Mouse (Mus musculus) midbrain, postnatal 0 days (tissue): ENCODE measurements around the gene Gtpbp4. TPM values are rescaled to one million over a fixed set of nuclear protein-coding genes. Genes with fewer than 3 reads are reported as not detected.
"Not testable (repeated sequence)": the region's sequence is repeated elsewhere in the genome, so short reads cannot be mapped to it uniquely, and the experiment has no call there.

Source experiments
- ATAC-seq: fragments of 200-750 bp; cut with Nextera tagmentation; 2 replicates; pipeline ENCODE4 v1.8.0; 2017; ENCODE audit warnings: moderate number of reproducible peaks, mild to moderate bottlenecking, moderate TSS enrichment, moderate library complexity; ENCODE audit not compliant: low FRiP score
- DNase-seq: peaks from one replicate; pipeline ENCODE4 v3.0.0-alpha.2; 2015; ENCODE audit warnings: low spot score
- H3K27ac ChIP-seq: fragments of 300-500 bp; sonication (generic); 2 replicates; pipeline ENCODE4 v1.5.1; 2014; ENCODE audit warnings: low read depth, mild to moderate bottlenecking, low read length, mixed read lengths
- H3K27me3 ChIP-seq: fragments of 300-500 bp; sonication (generic); 2 replicates; pipeline ENCODE4 v1.6.1; 2014; ENCODE audit warnings: low read length, control low read depth, mixed read lengths; ENCODE audit not compliant: insufficient read depth
- H3K36me3 ChIP-seq: fragments of 300-500 bp; sonication (generic); 2 replicates; pipeline ENCODE4 v1.6.1; 2014; ENCODE audit warnings: low read length, control low read depth, mixed read lengths; ENCODE audit not compliant: insufficient read depth
- H3K4me1 ChIP-seq: fragments of 300-500 bp; sonication (generic); 2 replicates; pipeline ENCODE4 v1.6.1; 2014; ENCODE audit warnings: mild to moderate bottlenecking, control low read depth, antibody characterized with exemption, low read length, mixed read lengths; ENCODE audit not compliant: insufficient read depth
- H3K4me2 ChIP-seq: fragments of 300-500 bp; sonication (generic); 2 replicates; pipeline ENCODE4 v1.6.1; 2014; ENCODE audit warnings: low read depth, mild to moderate bottlenecking, low read length, mixed read lengths; ENCODE audit not compliant: poor library complexity, severe bottlenecking
- H3K4me3 ChIP-seq: fragments of 300-500 bp; sonication (generic); 2 replicates; pipeline ENCODE4 v1.5.1; 2014; ENCODE audit warnings: low read depth, mild to moderate bottlenecking, low read length, moderate library complexity
- H3K9ac ChIP-seq: fragments of 300-500 bp; sonication (generic); replicated peaks from 2 replicates; pipeline ENCODE4 v1.6.1; 2014; ENCODE audit warnings: mild to moderate bottlenecking, low read length, moderate library complexity, mixed read lengths; ENCODE audit not compliant: poor library complexity, severe bottlenecking
- H3K9me3 ChIP-seq: fragments of 300-500 bp; sonication (generic); 2 replicates; pipeline ENCODE4 v1.6.1; 2016; ENCODE audit warnings: low read length, control low read depth
- WGBS: fragments of 180-500 bp; shearing (Covaris S2); extraction: QIAGEN DNeasy Blood & Tissue Kit; methylation state at CpG from one replicate; pipeline ENCODE4 v1.1.7; 2014; 5-methylcytosine and 5-hydroxymethylcytosine counted together
- polyA plus RNA-seq: library from polyadenylated mRNA; unstranded; fragments of >200 nt; fragmentation: Nextera tagmentation; extraction: Ambion mirVana; gene quantifications from 2 replicates; pipeline ENCODE4 v1.2.1, GENCODE M21; 2015
- total RNA-seq: library from RNA; depleted of rRNA; stranded (reverse); fragments of >200 nt; gene quantifications from 2 replicates; pipeline ENCODE4 v1.2.3, GENCODE M21; 2014

Gene Gtpbp4
- total and polyA plus RNA-seq, 2 experiments from 2014 or later, result 12.1 to 48.7 TPM

- 92% methylated on average over 5 of the region's 6 CpGs for WGBS
- DNase-seq, H3K27ac ChIP-seq, ATAC-seq, H3K4me1 ChIP-seq, H3K9me3 ChIP-seq, H3K4me2 ChIP-seq, H3K4me3 ChIP-seq, H3K36me3 ChIP-seq, H3K9ac ChIP-seq, H3K27me3 ChIP-seq: not testable (repeated sequence)
Measured at GRCm38 (mm10) chr13:8959554-8959953, 36.3 kb downstream of the Gtpbp4 start.

- not testable (repeated sequence) for H3K27me3 ChIP-seq
- no CpG with 5 or more reads among the region's 5 CpGs for WGBS
Measured at GRCm38 (mm10) chr13:8959058-8959457, 36.8 kb downstream of the Gtpbp4 start.

GRCm38 (mm10) chr13:8956873-8957272, 39.0 kb downstream of the Gtpbp4 start:
- not testable (repeated sequence) for H3K9me3 ChIP-seq, DNase-seq, H3K4me3 ChIP-seq, H3K4me2 ChIP-seq, H3K27ac ChIP-seq, H3K36me3 ChIP-seq, ATAC-seq, H3K4me1 ChIP-seq, H3K9ac ChIP-seq, H3K27me3 ChIP-seq
- WGBS, result no CpG with 5 or more reads among the region's 5 CpGs

More at GRCm38 (mm10) chr13:8959058-8959457, 36.8 kb downstream of the Gtpbp4 start:
- not testable (repeated sequence) for H3K27ac ChIP-seq, H3K9me3 ChIP-seq, H3K9ac ChIP-seq, H3K4me1 ChIP-seq, ATAC-seq, DNase-seq, H3K36me3 ChIP-seq, H3K4me2 ChIP-seq, H3K4me3 ChIP-seq

GRCm38 (mm10) chr13:8955127-8955526, 40.8 kb downstream of the Gtpbp4 start:
- WGBS, result 81% methylated on average over 2 of the region's 2 CpGs
- H3K36me3 ChIP-seq, DNase-seq, H3K27ac ChIP-seq, H3K9me3 ChIP-seq, H3K4me3 ChIP-seq, H3K4me1 ChIP-seq, H3K4me2 ChIP-seq, H3K27me3 ChIP-seq, ATAC-seq, H3K9ac ChIP-seq: not testable (repeated sequence)

GRCm38 (mm10) chr13:8952563-8952962, 43.3 kb downstream of the Gtpbp4 start, which contains the start of gene Idi2:
Idi2 (plus strand) TSS chr13:8952863.
- H3K9ac ChIP-seq, H3K4me1 ChIP-seq, H3K27me3 ChIP-seq, ATAC-seq, H3K4me3 ChIP-seq, H3K9me3 ChIP-seq, H3K27ac ChIP-seq, DNase-seq, H3K4me2 ChIP-seq, H3K36me3 ChIP-seq: not testable (repeated sequence)

- not testable (repeated sequence) for DNase-seq, H3K9ac ChIP-seq, ATAC-seq, H3K4me3 ChIP-seq, H3K4me2 ChIP-seq, H3K9me3 ChIP-seq, H3K4me1 ChIP-seq, H3K36me3 ChIP-seq, H3K27ac ChIP-seq, H3K27me3 ChIP-seq
Measured at GRCm38 (mm10) chr13:8948131-8948530, 47.8 kb downstream of the Gtpbp4 start, which contains the start of gene Gm9745. Gm9745 (minus strand) TSS chr13:8948231.

GRCm38 (mm10) chr13:8943828-8944227, 52.1 kb downstream of the Gtpbp4 start:
- not testable (repeated sequence) for ATAC-seq

GRCm38 (mm10) chr13:8941701-8942100, 54.2 kb downstream of the Gtpbp4 start:
- H3K9me3 ChIP-seq, DNase-seq, H3K4me1 ChIP-seq, ATAC-seq, H3K36me3 ChIP-seq, H3K27ac ChIP-seq, H3K9ac ChIP-seq, H3K4me2 ChIP-seq, H3K27me3 ChIP-seq, H3K4me3 ChIP-seq: not testable (repeated sequence)
- WGBS, result 80% methylated on average over 1 of the region's 5 CpGs

More at GRCm38 (mm10) chr13:8943828-8944227, 52.1 kb downstream of the Gtpbp4 start:
- not testable (repeated sequence) for H3K27ac ChIP-seq, H3K4me2 ChIP-seq, H3K9me3 ChIP-seq, H3K9ac ChIP-seq, H3K36me3 ChIP-seq, H3K4me1 ChIP-seq, H3K27me3 ChIP-seq, DNase-seq, H3K4me3 ChIP-seq
- WGBS, result no CpG with 5 or more reads among the region's 5 CpGs

GRCm38 (mm10) chr13:8941110-8941509, 54.8 kb downstream of the Gtpbp4 start:
- not testable (repeated sequence) for H3K36me3 ChIP-seq, H3K27ac ChIP-seq, H3K4me1 ChIP-seq, ATAC-seq, DNase-seq, H3K4me2 ChIP-seq, H3K27me3 ChIP-seq, H3K9me3 ChIP-seq, H3K4me3 ChIP-seq, H3K9ac ChIP-seq
- WGBS, result 82% methylated on average over 4 of the region's 4 CpGs
